Mouse (Mus musculus): ENCODE measurements around the gene Ecel1. TPM values are rescaled to one million over a fixed set of nuclear protein-coding genes. Genes with fewer than 3 reads are reported as not detected.

Ecel1 gene
- polyA plus RNA-seq, 1 experiment, result 49.0 TPM

DNA sequence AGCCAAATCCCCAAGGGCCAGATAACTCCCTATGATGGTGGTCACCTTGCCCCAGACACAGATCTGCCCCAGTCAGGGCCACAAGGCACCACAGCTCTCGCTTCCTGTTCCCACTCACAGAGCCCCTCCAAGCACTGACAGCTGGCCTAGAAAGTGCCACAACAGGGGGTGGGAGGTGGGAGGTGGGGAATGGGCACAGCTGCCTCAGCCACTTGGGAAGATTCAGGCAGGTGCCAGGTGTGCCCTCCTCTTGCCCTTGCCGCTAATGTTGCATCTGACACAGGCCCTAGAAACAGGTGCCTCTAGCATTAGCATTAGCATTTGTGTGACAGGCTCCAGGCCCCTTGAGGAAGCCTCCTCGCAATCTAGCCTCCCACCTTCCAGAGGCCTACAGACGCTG, 14.8 kb downstream of the Ecel1 start:
- TF ChIP-seq POLR2A (IDR thresholded peaks at IDR 0.05; ENCODE audit: borderline replicate concordance, extremely low read depth, insufficient read depth, insufficient read length, poor library complexity, severe bottlenecking) (no peak), CTCF (IDR thresholded peaks at IDR 0.05; ENCODE audit: borderline replicate concordance, extremely low read depth, insufficient read depth, insufficient read length) (no peak)
- no peak for DNase-seq (ENCODE audit: low read depth)

DNA sequence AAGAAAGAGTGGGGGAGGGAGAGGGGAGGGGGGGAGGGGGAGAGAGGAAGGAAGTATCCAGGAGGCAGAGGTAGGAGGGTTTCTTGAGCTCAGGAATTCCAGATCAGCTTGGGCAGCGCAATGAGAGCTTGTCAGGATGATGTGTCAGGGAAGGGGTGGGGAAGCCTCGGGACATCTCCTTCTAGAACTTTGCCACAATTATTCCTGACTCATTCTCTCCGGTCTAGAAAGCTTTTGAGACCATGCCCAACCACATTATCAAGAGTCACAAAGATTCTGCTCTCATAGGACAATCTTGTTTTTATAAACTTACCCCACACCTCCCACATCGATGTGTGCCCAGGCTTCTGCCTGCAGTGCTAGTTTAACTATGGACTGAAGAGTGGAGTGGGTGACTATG, 24.5 kb downstream of the Ecel1 start:
- no peak for DNase-seq (ENCODE audit: low read depth)

DNA sequence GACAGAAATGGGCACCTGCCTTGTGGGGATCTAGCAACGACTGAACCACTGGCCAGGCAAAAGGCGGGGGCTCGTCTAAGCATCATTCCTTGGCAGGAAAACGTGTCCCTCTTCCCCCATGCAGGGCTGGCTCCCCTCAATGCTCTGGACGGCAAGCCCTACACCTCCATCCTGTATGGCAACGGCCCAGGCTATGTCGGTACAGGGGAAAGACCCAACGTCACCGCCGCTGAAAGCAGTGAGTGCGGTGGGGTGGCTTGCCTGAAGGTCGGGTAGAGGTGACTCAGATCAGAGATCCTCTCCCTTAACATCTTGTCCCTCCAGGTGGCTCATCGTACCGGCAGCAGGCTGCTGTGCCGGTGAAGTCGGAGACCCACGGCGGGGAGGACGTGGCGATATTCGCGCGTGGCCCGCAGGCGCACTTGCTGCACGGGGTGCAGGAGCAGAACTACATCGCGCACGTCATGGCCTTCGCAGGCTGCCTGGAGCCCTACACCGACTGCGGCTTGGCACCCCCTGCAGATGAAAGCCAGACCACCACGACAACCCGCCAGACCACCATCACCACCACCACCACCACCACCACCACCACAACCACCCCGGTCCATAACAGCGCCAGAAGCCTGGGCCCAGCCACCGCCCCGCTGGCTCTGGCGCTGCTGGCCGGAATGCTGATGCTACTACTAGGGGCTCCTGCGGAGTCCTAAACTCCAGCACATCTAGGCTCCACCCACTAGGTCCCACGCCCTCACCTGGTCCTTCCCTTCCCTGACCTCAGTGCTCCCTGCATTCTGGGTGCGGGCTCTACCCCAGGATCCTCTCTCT, 28.9 kb downstream of the Ecel1 start:
- no peak for DNase-seq (ENCODE audit: low read depth)
- TF ChIP-seq CTCF (IDR thresholded peaks at IDR 0.05; ENCODE audit: borderline replicate concordance, extremely low read depth, insufficient read depth, insufficient read length), result no peak
- TF ChIP-seq POLR2A (IDR thresholded peaks at IDR 0.05; ENCODE audit: borderline replicate concordance, extremely low read depth, insufficient read depth, insufficient read length, poor library complexity, severe bottlenecking), result no peak

More for the DNA sequence above, 24.5 kb downstream of the Ecel1 start:
- no peak for TF ChIP-seq POLR2A (IDR thresholded peaks at IDR 0.05; ENCODE audit: borderline replicate concordance, extremely low read depth, insufficient read depth, insufficient read length, poor library complexity, severe bottlenecking)
- TF ChIP-seq CTCF (IDR thresholded peaks at IDR 0.05; ENCODE audit: borderline replicate concordance, extremely low read depth, insufficient read depth, insufficient read length), result no peak

DNA sequence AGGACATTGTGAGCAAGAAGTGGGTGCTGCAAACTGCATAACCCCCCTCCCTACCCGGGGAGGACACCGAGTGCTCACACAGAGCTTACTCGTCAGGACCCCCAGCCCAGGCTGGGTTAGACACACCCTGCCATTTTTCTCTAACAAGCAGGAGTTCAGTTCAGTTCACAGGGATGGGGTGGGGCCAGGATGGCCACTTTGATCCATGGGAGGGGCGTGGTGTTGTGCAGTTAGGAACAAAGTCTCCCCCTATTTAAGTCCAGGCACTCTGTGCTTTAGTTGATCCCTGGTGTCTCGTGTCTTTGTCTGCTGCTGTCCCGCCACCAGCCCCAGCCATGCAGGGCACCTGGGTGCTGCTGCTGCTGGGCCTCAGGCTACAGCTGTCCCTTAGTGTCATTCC, 31.6 kb downstream of the Ecel1 start, which contains the start of gene Akp3:
TSS of gene Akp3 (plus strand) at position 301 of the 400 bp plus-strand sequence.
- DNase-seq (ENCODE audit: low read depth), result no peak
- TF ChIP-seq POLR2A (IDR thresholded peaks at IDR 0.05; ENCODE audit: borderline replicate concordance, extremely low read depth, insufficient read depth, insufficient read length, poor library complexity, severe bottlenecking) (no peak), CTCF (IDR thresholded peaks at IDR 0.05; ENCODE audit: borderline replicate concordance, extremely low read depth, insufficient read depth, insufficient read length) (no peak)

DNA sequence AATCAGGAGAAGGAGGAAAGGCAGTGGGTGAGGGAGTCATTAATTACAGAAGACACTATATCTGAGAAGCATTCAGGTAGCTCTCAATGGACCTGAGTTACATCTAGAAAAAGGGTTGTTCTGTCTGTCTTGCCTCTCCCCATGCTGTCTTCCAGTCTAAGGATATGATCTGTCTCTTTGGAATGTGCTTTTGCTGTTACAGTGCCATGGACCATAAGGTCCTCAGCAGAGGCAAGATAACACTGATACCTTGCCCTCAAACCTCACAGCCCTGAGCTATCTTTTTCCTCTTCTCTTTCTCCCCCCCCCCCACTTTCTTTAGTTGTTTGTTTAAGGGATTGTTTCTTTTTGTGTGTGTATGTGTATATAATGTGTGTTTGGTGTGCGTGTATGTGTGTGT, 41.5 kb downstream of the Ecel1 start:
- TF ChIP-seq POLR2A (IDR thresholded peaks at IDR 0.05; ENCODE audit: borderline replicate concordance, extremely low read depth, insufficient read depth, insufficient read length, poor library complexity, severe bottlenecking) (no peak), CTCF (IDR thresholded peaks at IDR 0.05; ENCODE audit: borderline replicate concordance, extremely low read depth, insufficient read depth, insufficient read length) (no peak)
- no peak for DNase-seq (ENCODE audit: low read depth)

DNA sequence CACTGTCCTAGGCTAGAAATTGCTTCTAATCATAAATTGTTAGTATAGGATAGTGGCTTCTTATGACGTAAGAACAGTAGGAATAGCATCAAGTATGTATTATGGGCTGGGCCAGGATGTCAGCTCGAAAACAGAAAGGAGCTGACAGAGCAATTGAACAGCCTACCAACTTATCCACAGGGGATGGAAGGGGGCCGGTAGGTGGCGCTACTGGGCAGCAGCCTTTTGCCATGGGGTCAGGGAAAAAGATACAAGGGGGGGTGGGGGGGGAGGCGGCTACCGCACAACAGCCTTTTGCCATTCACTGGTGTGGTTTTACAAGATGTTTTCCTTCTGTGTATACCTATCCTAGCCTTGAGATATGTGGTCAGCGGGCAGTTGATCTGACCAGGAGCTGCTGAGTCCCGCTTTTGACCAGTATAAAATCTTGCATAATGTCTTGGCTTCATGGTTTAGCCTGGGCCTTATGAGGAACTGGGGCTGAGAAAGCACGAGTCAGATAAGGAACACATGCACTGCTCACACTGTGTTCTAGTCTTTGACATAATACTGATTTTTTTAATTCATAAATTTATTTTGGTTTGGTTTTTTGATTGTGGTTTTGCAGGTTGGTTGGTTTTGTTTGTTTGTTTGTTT, 44.5 kb downstream of the Ecel1 start:
- peak; percentile 45; the same call in 1 of the 2 replicates for TF ChIP-seq CTCF (IDR thresholded peaks at IDR 0.05; ENCODE audit: borderline replicate concordance, extremely low read depth, insufficient read depth, insufficient read length)
- no peak for TF ChIP-seq POLR2A (IDR thresholded peaks at IDR 0.05; ENCODE audit: borderline replicate concordance, extremely low read depth, insufficient read depth, insufficient read length, poor library complexity, severe bottlenecking)
- peak; percentile 2 for DNase-seq (ENCODE audit: low read depth)

DNA sequence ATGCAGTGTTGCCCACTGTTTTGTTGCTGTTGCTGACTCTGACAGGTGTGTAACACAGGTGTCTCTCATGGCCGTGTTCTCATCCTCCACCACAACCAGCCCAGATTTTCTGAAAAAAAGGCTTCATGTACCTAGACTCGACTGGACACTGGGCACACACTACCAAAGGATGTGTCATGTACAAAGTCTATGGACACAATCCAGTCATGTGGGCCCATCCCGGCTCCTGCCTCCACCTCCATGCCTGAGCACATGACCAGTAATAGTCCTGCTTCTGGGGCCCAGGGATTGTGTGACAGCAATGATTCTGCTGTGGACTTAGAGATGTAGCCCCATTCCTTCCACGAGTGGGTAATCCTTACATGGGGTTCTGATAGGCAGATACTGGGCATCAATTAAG, 47.8 kb downstream of the Ecel1 start:
- no peak for DNase-seq (ENCODE audit: low read depth)
- TF ChIP-seq CTCF (IDR thresholded peaks at IDR 0.05; ENCODE audit: borderline replicate concordance, extremely low read depth, insufficient read depth, insufficient read length) (no peak), POLR2A (IDR thresholded peaks at IDR 0.05; ENCODE audit: borderline replicate concordance, extremely low read depth, insufficient read depth, insufficient read length, poor library complexity, severe bottlenecking) (no peak)

DNA sequence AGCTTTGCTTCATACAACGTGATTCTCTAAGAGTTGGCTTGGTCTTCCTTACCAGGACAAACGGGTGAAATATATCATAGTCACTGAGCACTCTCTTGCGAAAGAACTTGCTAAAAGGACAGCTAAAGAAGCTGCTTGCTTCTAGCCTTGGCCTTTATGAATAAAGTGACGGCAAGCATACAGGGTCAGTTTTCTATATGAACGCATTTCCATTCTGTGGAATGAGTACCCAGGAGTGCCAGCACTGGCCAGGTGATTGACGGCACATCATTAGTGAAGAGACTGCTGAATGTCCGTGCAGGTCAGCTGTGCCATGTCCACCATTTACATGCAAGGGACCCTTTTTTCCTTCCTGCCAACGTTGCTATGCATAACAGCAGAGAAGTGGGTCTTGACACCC, 49.8 kb downstream of the Ecel1 start:
- no peak for DNase-seq (ENCODE audit: low read depth)
- no peak for TF ChIP-seq CTCF (IDR thresholded peaks at IDR 0.05; ENCODE audit: borderline replicate concordance, extremely low read depth, insufficient read depth, insufficient read length)
- TF ChIP-seq POLR2A (IDR thresholded peaks at IDR 0.05; ENCODE audit: borderline replicate concordance, extremely low read depth, insufficient read depth, insufficient read length, poor library complexity, severe bottlenecking), result no peak

DNA sequence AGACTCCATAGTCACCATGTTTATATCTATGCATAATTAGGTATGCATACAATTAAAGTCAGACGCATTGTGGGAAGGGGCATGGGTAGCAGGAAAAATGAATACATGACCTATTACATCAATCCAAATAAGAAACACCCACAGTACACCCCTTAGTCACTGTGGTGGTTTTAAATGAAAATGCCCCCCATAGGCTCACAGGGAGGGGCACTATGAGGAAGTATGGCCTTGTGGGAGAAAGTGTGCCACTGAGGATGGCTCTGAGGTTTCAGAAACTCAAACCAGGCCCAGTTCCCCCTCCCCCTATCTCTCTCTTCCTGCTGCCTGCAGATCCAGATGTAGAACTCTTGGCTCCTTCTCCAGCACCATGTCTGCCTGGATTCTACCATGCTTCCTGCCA, 52.4 kb downstream of the Ecel1 start:
- TF ChIP-seq CTCF (IDR thresholded peaks at IDR 0.05; ENCODE audit: borderline replicate concordance, extremely low read depth, insufficient read depth, insufficient read length) (no peak), POLR2A (IDR thresholded peaks at IDR 0.05; ENCODE audit: borderline replicate concordance, extremely low read depth, insufficient read depth, insufficient read length, poor library complexity, severe bottlenecking) (no peak)

DNA sequence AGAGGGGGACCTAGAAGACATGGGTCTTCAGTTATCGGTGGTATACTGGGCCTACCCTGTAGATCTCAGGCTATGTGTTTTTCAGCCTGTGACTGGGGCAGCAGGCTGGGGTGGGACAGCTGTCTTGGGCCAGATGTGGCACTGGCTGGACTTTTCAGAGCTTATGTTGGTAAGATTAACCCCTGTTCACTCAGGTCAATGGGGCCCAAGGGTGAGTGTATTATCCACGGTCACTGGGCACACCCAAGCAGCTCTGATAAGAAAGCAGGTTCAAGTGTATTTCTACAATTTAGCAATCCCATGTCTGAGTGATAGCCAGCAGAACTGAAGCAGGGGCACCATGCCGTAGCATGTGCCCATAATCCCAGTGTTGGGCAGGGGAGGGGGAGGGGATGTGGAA, 54.2 kb downstream of the Ecel1 start:
- TF ChIP-seq CTCF (IDR thresholded peaks at IDR 0.05; ENCODE audit: borderline replicate concordance, extremely low read depth, insufficient read depth, insufficient read length) (no peak), POLR2A (IDR thresholded peaks at IDR 0.05; ENCODE audit: borderline replicate concordance, extremely low read depth, insufficient read depth, insufficient read length, poor library complexity, severe bottlenecking) (no peak)
- DNase-seq (ENCODE audit: low read depth), result no peak

More for the DNA sequence above, 52.4 kb downstream of the Ecel1 start:
- no peak for DNase-seq (ENCODE audit: low read depth)

DNA sequence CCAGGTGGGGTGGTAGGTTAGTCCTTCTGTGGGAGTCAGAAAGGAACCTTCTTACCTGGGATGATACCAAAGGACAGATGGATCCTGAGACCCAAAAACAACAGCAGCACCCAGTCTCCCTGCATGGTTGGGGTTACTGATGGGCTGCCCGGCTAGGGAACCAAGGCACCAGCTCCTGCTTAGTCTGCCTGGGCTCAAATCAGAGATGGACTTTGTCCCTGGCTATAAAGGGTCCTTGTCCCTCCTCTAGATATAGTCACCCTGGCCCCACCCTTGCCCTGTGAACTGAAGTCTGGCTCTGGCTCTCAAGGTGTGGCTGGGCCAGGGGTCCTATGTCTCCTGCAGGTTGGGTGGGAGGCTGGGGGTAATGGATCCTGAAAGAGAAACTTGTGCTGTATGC, 54.9 kb downstream of the Ecel1 start, which contains the start of gene Alpi:
TSS of gene Alpi (minus strand) at position 196 of the 400 bp plus-strand sequence.
- no peak for TF ChIP-seq POLR2A (IDR thresholded peaks at IDR 0.05; ENCODE audit: borderline replicate concordance, extremely low read depth, insufficient read depth, insufficient read length, poor library complexity, severe bottlenecking)
- no peak for TF ChIP-seq CTCF (IDR thresholded peaks at IDR 0.05; ENCODE audit: borderline replicate concordance, extremely low read depth, insufficient read depth, insufficient read length)
- no peak for DNase-seq (ENCODE audit: low read depth)
